Mouse (Mus musculus) limb, embryonic 13.5 days (tissue): ENCODE measurements around the gene Sdr42e1. TPM values are rescaled to one million over a fixed set of nuclear protein-coding genes. Genes with fewer than 3 reads are reported as not detected.

ENCODE experiments used
- ATAC-seq: fragments of 200-750 bp; cut with Nextera tagmentation; 2 replicates; pipeline ENCODE4 v1.8.0; 2017; ENCODE audit warnings: low read depth, moderate number of reproducible peaks, moderate TSS enrichment; ENCODE audit not compliant: low FRiP score
- H3K27ac ChIP-seq: fragments of 300-500 bp; sonication (generic); 2 replicates; pipeline ENCODE4 v1.5.1; 2015; ENCODE audit warnings: inconsistent platforms, mild to moderate bottlenecking, moderate library complexity
- H3K27me3 ChIP-seq: fragments of 300-500 bp; sonication (generic); 2 replicates; pipeline ENCODE4 v1.6.1; 2015; ENCODE audit warnings: mild to moderate bottlenecking, inconsistent platforms
- H3K36me3 ChIP-seq: fragments of 300-500 bp; sonication (generic); 2 replicates; pipeline ENCODE4 v1.6.1; 2015; ENCODE audit warnings: inconsistent platforms, mild to moderate bottlenecking, moderate library complexity
- H3K4me1 ChIP-seq: fragments of 300-500 bp; sonication (generic); 2 replicates; pipeline ENCODE4 v1.6.1; 2015; ENCODE audit warnings: inconsistent platforms
- H3K4me2 ChIP-seq: fragments of 300-500 bp; sonication (generic); replicated peaks from 2 replicates; pipeline ENCODE4 v1.6.1; 2015; ENCODE audit warnings: inconsistent platforms, mild to moderate bottlenecking, moderate library complexity
- H3K4me3 ChIP-seq: fragments of 300-500 bp; sonication (generic); 2 replicates; pipeline ENCODE4 v1.5.1; 2015; ENCODE audit warnings: moderate library complexity, mild to moderate bottlenecking, inconsistent platforms
- H3K9ac ChIP-seq: fragments of 300-500 bp; sonication (generic); 2 replicates; pipeline ENCODE4 v1.6.1; 2015; ENCODE audit warnings: mild to moderate bottlenecking, inconsistent platforms
- H3K9me3 ChIP-seq: fragments of 300-500 bp; sonication (generic); 2 replicates; pipeline ENCODE4 v1.6.1; 2016; ENCODE audit warnings: inconsistent platforms
- WGBS: fragments of 180-500 bp; shearing (Covaris S2); methylation state at CpG from one replicate; pipeline ENCODE4 v1.1.7; 2015; 5-methylcytosine and 5-hydroxymethylcytosine counted together
- polyA plus RNA-seq: library from polyadenylated mRNA; unstranded; fragments of >200 nt; fragmentation: Nextera tagmentation; extraction: Ambion mirVana; gene quantifications from 2 replicates; pipeline ENCODE4 v1.2.1, GENCODE M21; 2015

The Sdr42e1 gene
- polyA plus RNA-seq, 1 experiment from 2014 or later = 1.9 TPM

DNA sequence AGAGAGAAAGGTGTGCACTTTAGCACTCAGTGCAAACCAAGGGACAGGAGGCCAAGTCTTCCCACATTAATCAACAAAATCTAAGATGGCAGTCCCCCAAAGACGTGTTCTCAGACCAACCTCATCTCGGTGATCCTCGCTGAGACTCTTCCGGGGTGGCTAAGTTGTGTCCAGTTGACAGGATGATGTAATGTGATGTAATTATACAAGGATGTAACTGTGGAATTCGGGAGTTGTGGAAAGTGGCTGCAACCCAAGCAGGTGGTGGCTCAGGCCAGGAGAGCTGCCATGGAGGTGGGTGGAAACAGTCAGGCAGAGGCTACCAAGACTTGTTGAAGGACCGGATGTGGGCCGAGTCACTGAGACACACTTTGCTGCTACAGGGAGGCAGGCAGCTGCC is 14.4 kb upstream of the Sdr42e1 start:
- no peaks in the 10 kb centered on the region for H3K9me3 ChIP-seq
- H3K4me2 ChIP-seq = no peak overlapping the region
- H3K9ac ChIP-seq = no peak overlapping the region
- no peak overlapping the region for H3K27ac ChIP-seq
- no peaks in the 10 kb centered on the region; the same call in 1 of the 2 replicates for H3K27me3 ChIP-seq
- H3K4me3 ChIP-seq = no peak overlapping the region
- WGBS = 79% methylated on average over 7 of the region's 7 CpGs
- H3K36me3 ChIP-seq = no peaks in the 10 kb centered on the region
- H3K4me1 ChIP-seq = peaks cover 21% of the 10 kb centered on the region
- no peak for ATAC-seq

DNA sequence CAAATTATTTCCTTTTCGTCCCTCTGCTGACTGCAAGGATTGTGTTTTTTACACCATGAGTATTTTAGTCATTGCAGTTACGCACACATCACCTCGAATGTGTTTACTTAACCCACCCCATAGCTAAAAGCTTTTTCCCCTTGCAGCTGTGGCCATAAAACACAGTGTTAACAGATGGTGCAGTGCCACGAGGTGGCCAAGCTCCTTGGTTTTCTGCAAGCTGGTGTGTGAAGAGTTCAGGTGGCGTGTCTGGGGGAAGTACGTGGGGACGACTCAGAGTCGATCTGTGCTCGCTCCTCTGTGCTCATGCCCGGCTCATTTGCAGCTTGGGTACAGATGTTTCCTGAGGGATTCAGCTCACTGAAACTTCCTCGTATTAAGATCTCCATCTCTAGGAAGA is 11.0 kb upstream of the Sdr42e1 start:
- peak; percentile 80 for ATAC-seq
- H3K4me1 ChIP-seq = peaks cover 21% of the 10 kb centered on the region
- 9% methylated on average over 11 of the region's 11 CpGs for WGBS
- H3K9ac ChIP-seq = no peak overlapping the region
- H3K9me3 ChIP-seq = no peaks in the 10 kb centered on the region
- no peak overlapping the region for H3K4me3 ChIP-seq
- no peaks in the 10 kb centered on the region for H3K36me3 ChIP-seq
- peak overlapping the region; percentile 42 for H3K4me2 ChIP-seq
- no peaks in the 10 kb centered on the region; the same call in 1 of the 2 replicates for H3K27me3 ChIP-seq
- no peak overlapping the region for H3K27ac ChIP-seq

DNA sequence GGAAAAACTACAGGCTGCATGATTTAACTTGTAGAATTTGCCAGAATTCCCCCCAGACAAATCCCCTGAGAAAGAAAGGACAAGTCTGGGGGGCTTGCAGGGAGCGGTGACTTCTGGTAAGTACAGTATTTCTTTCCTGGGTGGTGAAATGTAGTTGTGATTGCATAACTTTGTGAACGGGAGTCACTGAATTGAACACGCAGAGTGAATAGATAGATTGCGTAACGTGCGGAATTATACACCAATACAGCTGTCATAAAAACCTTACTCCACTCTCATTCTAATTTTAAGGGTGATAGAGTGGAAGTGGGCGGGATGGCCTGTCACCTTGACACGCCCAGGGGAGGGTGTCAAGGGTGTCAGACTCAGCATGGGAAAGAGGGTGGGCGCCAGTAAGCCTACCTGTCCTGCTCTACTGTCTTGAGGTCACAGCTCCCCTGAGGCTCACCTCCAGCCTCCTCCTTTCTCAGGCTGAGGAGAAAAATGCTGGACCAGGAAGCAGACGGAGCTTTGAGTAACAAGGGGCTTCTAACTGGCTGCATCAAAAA is 10.5 kb upstream of the Sdr42e1 start:
- no peaks in the 10 kb centered on the region; the same call in 1 of the 2 replicates for H3K27me3 ChIP-seq
- H3K4me2 ChIP-seq = peak overlapping the region; percentile 42
- H3K27ac ChIP-seq = no peak overlapping the region
- 35% methylated on average over 10 of the region's 10 CpGs for WGBS
- peak; percentile 43; the same call in 1 of the 2 replicates for ATAC-seq
- H3K4me3 ChIP-seq = no peak overlapping the region
- H3K4me1 ChIP-seq = peaks cover 21% of the 10 kb centered on the region
- H3K9ac ChIP-seq = no peak overlapping the region
- no peaks in the 10 kb centered on the region for H3K36me3 ChIP-seq
- no peaks in the 10 kb centered on the region for H3K9me3 ChIP-seq

DNA sequence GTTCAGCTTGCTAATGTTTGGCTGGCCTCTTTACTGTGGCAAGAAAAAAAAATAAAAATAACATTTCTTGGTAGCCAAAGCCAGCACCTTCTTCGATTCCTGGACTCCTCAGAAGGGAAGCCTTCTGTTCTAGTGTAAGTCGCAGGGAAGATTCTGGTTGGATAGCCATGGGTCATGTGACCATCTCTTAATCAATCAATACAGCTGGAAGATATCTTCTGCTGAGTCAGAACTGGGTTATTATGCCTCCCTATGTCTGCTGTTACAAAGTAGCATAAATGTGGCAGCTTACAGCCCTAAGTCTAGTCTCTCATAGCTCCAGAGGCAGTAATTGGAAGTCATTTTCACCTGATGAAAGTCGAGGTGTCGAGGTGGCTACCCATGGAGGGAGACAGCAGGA is 5.2 kb upstream of the Sdr42e1 start:
- H3K4me1 ChIP-seq = peaks cover 5% of the 10 kb centered on the region
- no peaks in the 10 kb centered on the region for H3K36me3 ChIP-seq
- no peaks in the 10 kb centered on the region for H3K27me3 ChIP-seq
- whole genome bisulfite sequencing = 68% methylated on average over 4 of the region's 4 CpGs
- no peak overlapping the region for H3K27ac ChIP-seq
- H3K4me3 ChIP-seq = no peak overlapping the region
- H3K4me2 ChIP-seq = no peak overlapping the region
- no peak for ATAC-seq
- H3K9ac ChIP-seq = no peak overlapping the region
- no peaks in the 10 kb centered on the region for H3K9me3 ChIP-seq

DNA sequence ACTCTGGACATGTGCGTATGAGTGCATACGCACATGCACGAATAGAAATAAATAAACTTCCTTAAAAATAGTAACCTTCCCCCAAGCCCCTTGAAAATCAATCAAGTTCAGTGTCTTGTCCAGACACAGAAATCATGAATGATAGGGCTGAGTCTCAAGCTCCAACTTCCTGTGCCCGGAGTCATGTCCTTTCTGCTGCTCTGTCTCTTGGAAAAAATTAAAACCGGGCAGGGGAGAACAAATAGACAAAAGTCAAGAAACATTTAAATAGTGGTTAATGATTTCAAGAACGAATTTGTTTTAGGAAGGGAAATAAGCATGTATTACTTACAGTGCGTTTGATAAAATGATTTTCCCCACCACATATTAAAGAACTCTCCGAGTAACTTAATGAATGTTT is 3.5 kb upstream of the Sdr42e1 start:
- WGBS = 86% methylated on average over 8 of the region's 8 CpGs
- no peak overlapping the region for H3K4me2 ChIP-seq
- no peak overlapping the region for H3K27ac ChIP-seq
- H3K4me1 ChIP-seq = peaks cover 7% of the 10 kb centered on the region; the same call in 1 of the 2 replicates
- ATAC-seq = no peak
- H3K27me3 ChIP-seq = peaks cover 5% of the 10 kb centered on the region; the same call in 1 of the 2 replicates
- H3K36me3 ChIP-seq = no peaks in the 10 kb centered on the region
- H3K9me3 ChIP-seq = no peaks in the 10 kb centered on the region
- no peak overlapping the region for H3K9ac ChIP-seq
- no peak overlapping the region for H3K4me3 ChIP-seq

DNA sequence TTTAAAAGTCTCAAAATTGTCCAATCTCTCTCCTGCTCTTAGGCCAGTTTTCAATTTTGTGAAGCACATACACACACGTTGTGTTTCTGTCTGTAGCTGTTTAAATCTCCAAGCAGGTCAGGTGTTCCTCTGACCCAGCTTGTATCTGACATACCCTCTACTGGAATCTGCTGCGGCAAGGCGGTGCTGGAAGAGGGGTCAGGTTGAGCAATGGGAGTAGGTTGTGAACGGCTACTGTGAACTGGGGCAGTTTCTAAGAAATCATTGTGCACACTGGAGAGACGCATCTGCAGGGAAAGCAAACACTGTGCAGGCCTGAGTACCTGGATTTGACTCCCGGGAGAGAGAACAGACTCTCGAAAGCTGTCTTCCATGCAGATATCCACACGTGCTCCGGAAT is 3.0 kb upstream of the Sdr42e1 start:
- WGBS = 72% methylated on average over 9 of the region's 9 CpGs
- H3K36me3 ChIP-seq = no peaks in the 10 kb centered on the region
- no peak overlapping the region for H3K4me3 ChIP-seq
- H3K27me3 ChIP-seq = peaks cover 6% of the 10 kb centered on the region; the same call in 1 of the 2 replicates
- no peak overlapping the region for H3K9ac ChIP-seq
- no peaks in the 10 kb centered on the region for H3K9me3 ChIP-seq
- H3K27ac ChIP-seq = no peak overlapping the region
- ATAC-seq = no peak
- H3K4me1 ChIP-seq = peaks cover 7% of the 10 kb centered on the region; the same call in 1 of the 2 replicates
- H3K4me2 ChIP-seq = no peak overlapping the region

DNA sequence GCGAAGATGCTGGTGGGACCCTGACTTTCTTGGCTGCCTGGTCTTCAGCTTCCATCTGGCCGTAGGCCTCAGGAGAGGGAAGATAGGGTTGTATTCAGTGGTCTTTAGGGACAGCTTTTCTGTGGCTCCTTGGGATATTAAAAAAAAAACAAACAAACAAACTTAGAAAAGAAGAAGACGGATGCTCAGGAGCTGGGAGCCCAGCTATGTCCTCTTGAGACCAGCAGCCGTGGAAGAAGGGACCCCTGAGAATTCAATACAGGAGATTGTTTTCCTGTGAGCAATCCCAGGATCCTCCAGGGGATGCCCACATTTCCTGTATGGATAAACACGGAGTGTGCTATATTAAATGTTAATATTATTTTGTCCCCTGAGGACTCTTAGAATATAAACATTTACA is 1.7 kb upstream of the Sdr42e1 start:
- Histone ChIP-seq H3K36me3 (no peaks in the 10 kb centered on the region), H3K4me3 (no peak overlapping the region), H3K9ac (no peak overlapping the region), H3K4me2 (no peak overlapping the region), H3K9me3 (no peaks in the 10 kb centered on the region), H3K4me1 (peaks cover 13% of the 10 kb centered on the region), H3K27me3 (peaks cover 6% of the 10 kb centered on the region; the same call in 1 of the 2 replicates), H3K27ac (no peak overlapping the region)
- no peak for ATAC-seq
- WGBS = 69% methylated on average over 5 of the region's 5 CpGs

DNA sequence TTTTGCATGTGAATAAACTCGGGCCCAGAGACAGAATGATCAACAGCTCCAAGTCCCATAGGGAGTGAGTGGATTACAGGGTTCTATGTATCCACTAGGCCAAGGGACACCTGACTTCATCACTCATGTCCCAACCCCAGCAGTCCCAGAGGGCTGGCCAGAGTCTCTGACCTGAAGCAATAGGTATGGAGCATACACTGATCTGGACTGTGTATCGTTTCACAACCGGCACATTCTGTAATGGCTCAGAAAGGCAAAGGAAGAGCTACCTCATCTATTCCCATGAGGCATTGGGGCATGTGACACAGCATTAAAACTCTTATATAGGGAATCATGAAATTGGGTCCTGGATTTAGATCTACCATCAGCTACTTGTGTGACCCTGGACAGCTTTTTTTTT is 931 bp downstream of the Sdr42e1 start:
- Histone ChIP-seq H3K4me3 (no peak overlapping the region), H3K36me3 (no peaks in the 10 kb centered on the region), H3K4me2 (no peak overlapping the region), H3K9ac (no peak overlapping the region), H3K9me3 (no peaks in the 10 kb centered on the region), H3K27me3 (peaks cover 6% of the 10 kb centered on the region; the same call in 1 of the 2 replicates), H3K4me1 (peaks cover 20% of the 10 kb centered on the region), H3K27ac (no peak overlapping the region)
- 87% methylated on average over 3 of the region's 3 CpGs for WGBS
- no peak for ATAC-seq

DNA sequence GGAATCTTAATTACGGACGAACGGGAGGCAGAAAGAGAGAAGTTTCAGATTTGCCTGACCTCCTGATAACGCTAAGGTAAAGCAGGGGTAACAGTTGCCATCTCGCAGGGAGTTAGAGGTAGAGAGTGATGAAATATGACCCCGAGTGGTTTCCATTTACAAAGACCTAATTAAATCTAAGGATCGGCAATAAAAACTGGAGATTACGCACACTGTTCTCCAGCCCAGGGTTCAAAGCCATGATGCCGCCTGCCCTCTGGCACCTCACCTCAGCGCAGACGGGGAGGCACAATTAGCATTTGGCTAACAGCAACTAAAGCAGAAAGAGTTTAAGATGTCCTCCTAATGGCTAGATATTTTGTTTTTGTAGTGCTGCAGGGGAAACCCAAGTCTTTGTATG is 3.0 kb downstream of the Sdr42e1 start:
- H3K4me3 ChIP-seq = peak overlapping the region; percentile 16; the same call in 1 of the 2 replicates
- H3K27me3 ChIP-seq = peaks cover 6% of the 10 kb centered on the region; the same call in 1 of the 2 replicates
- H3K36me3 ChIP-seq = no peaks in the 10 kb centered on the region
- H3K27ac ChIP-seq = no peak overlapping the region
- H3K9ac ChIP-seq = no peak overlapping the region
- ATAC-seq = no peak
- no peaks in the 10 kb centered on the region for H3K9me3 ChIP-seq
- H3K4me1 ChIP-seq = peaks cover 20% of the 10 kb centered on the region
- H3K4me2 ChIP-seq = peak overlapping the region; percentile 47
- 2% methylated on average over 11 of the region's 11 CpGs for WGBS

DNA sequence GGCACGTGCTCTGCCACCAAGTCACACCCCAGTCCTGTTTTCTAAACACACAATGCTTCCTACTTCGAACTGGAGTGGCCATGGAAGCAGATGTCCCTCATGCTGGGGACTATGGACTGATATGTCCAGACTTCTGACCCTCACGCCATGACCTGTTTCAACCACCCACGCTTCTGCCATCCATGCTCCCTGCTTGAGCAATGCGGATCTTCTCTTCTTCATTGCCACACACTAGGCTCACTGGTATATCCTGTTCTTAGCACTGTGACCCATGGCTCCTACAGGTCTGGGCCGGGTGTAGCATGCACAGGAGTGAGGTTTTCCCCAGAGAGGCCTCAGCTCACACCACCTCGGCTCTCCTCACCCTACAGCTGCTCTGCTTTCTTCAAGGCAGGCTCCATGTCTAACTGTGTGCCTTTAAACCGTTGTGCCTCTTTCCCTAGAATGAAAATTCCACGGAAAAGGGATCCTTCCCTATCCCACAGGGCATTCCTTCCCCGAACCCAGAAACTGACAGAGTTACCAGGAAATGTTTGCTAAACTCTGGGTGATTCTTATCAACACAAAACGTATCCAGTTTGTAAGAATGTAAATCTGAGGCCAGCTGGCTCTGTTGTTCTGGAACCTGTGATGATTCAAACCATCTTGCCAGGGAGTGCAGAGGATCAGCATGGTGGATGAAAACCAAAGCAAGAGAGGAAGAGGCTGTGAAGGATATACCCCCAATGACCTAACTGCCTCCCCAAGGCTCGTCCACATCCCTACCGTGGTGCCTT is 6.0 kb downstream of the Sdr42e1 start:
- no peaks in the 10 kb centered on the region for H3K9me3 ChIP-seq
- 0 out of 2 replicates have a peak, but pooled peaks cover 5% of the 10 kb centered on the region for H3K36me3 ChIP-seq
- ATAC-seq = no peak
- 84% methylated on average over 13 of the region's 13 CpGs for WGBS
- H3K4me3 ChIP-seq = no peak overlapping the region
- no peak overlapping the region for H3K4me2 ChIP-seq
- H3K27me3 ChIP-seq = peaks cover 6% of the 10 kb centered on the region; the same call in 1 of the 2 replicates
- H3K9ac ChIP-seq = no peak overlapping the region
- H3K4me1 ChIP-seq = peaks cover 13% of the 10 kb centered on the region
- H3K27ac ChIP-seq = no peak overlapping the region

DNA sequence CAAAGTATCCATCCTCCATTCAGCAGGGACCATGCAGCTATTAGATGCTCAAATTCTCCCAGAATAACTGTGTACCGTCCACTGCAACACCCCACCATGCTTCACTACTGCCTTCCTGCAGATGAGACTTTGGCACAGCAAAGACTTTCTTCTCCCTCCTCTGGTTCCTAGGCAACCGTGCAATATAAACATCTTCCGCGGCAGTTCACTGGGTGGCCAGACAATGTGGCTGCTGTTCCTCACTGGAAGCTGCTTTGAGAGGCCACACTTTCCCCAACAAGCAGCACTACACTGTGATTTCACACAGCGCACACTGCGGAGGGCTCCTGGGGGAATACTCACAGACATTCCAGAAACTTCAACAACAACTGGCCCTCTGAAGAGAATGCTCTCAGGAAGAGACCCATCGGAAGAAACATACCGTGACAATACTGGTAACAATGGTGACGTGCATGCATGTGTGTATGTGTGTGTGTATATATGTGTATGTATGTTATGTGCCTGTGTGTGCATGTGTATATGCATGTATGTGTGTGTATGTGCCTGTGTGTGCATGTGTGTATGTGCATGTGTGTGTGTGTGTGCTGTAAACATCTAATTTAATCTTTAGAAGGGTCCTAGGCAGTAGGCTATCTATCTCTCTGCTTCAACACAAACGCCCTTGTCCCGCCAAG is 13.0 kb downstream of the Sdr42e1 start:
- peaks cover 14% of the 10 kb centered on the region for H3K4me1 ChIP-seq
- no peak overlapping the region for H3K9ac ChIP-seq
- H3K4me3 ChIP-seq = no peak overlapping the region
- H3K27me3 ChIP-seq = no peaks in the 10 kb centered on the region
- peak; percentile 91 for ATAC-seq
- 31% methylated on average over 11 of the region's 11 CpGs for WGBS
- peak overlapping the region; percentile 14; the same call in 1 of the 2 replicates for H3K4me2 ChIP-seq
- H3K9me3 ChIP-seq = no peaks in the 10 kb centered on the region
- H3K36me3 ChIP-seq = 0 out of 2 replicates have a peak, but pooled peaks cover 5% of the 10 kb centered on the region
- no peak overlapping the region for H3K27ac ChIP-seq

DNA sequence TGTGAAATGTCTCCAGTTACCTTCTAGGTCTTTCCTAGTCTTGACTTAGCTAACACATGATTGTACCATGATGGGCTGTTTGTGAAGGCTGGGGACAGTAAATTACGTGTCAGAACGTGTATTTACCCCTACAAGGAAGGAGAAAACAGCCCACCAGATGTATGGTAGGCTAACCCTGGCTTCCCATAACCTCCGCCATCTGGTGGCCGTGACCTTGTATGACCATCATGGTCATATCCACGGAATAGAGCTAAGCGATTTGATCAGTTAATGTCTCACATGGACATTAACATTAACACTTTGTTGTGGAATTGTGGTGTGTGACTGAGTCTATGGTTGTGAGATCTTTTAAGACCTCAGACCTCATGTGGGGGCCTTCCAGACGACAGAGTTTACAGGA is 14.5 kb downstream of the Sdr42e1 start:
- Histone ChIP-seq H3K4me2 (no peak overlapping the region), H3K9me3 (no peaks in the 10 kb centered on the region), H3K27ac (no peak overlapping the region), H3K9ac (no peak overlapping the region), H3K36me3 (0 out of 2 replicates have a peak, but pooled peaks cover 5% of the 10 kb centered on the region), H3K27me3 (no peaks in the 10 kb centered on the region), H3K4me1 (peaks cover 14% of the 10 kb centered on the region), H3K4me3 (no peak overlapping the region)
- 75% methylated on average over 7 of the region's 7 CpGs for WGBS
- no peak for ATAC-seq
